Mouse (Mus musculus) embryonic fibroblast, embryonic 13.5 days (primary cell): ENCODE data around the gene Thsd4. TPM values are rescaled to one million over a fixed set of nuclear protein-coding genes. Genes with fewer than 3 reads are reported as not detected.
A peak's percentile ranks its signal among the peaks of the same experiment; 100 is the strongest.

Experiments
- H3K27ac ChIP-seq: 2 replicates; pipeline ENCODE4 v1.5.1; 2012; ENCODE audit warnings: low read length, control low read depth, inconsistent platforms; ENCODE audit not compliant: insufficient read depth
- H3K4me1 ChIP-seq: 2 replicates; pipeline ENCODE4 v1.6.1; 2011; ENCODE audit warnings: low read length; ENCODE audit not compliant: control insufficient read depth, insufficient read depth
- H3K4me3 ChIP-seq: 2 replicates; pipeline ENCODE4 v1.5.1; 2011; ENCODE audit warnings: mild to moderate bottlenecking, control low read depth, low read length; ENCODE audit not compliant: insufficient read depth
- CTCF ChIP-seq: IDR thresholded peaks from 2 replicates; pipeline ENCODE4 v1.5.1; 2011; ENCODE audit warnings: mild to moderate bottlenecking, control low read depth, low read length, moderate library complexity, borderline replicate concordance; ENCODE audit not compliant: insufficient read depth
- POLR2A ChIP-seq: IDR thresholded peaks from 2 replicates; pipeline ENCODE4 v1.6.1; 2011; ENCODE audit warnings: low read depth, mild to moderate bottlenecking, control low read depth, low read length, moderate library complexity
- polyA plus RNA-seq: library from polyadenylated mRNA; stranded (reverse); fragments of >200 nt; gene quantifications from 2 replicates; pipeline ENCODE4 v1.2.4, GENCODE M21; 2011; ENCODE audit warnings: low read depth; ENCODE audit not compliant: missing spikeins, insufficient read length

Gene Thsd4
- polyA plus RNA-seq, 1 experiment = 7.0 TPM

- Histone ChIP-seq H3K27ac (no peak overlapping the region), H3K4me3 (no peak overlapping the region), H3K4me1 (no peaks in the 10 kb centered on the region)
- TF ChIP-seq POLR2A (no peak), CTCF (no peak)
Measured at GRCm38 (mm10) chr9:60367617-60368305, 154.1 kb downstream of the Thsd4 start.

DNA sequence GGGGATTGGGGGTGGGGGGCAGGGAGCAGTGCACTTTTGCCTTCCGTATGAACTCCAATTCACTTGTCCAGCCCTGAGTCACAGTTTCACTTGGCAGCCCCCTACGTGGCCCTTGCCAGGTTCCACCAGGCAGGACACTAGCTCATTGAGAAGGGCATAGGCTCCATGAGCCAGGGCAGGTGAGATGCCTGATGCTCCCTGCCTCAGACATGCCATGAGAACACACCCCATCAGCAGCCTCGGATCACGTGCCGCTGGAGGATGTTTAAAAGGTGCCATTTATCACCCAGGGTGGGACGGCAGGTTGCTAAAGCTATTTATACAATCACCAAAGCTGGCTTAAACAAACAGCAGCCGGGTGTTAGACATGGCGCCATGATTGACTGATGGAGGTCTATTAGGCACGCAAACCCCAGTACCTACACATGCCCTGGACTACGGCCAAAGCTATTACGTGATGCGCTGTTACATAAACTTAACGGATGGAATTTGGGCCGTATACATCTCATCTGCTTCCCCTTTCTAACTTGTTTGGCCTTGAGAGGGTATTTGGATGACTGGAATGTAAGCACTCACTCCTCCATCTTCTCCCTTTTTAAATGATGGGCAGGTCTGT is 157.6 kb downstream of the Thsd4 start:
- no peak for TF ChIP-seq POLR2A
- no peak for TF ChIP-seq CTCF
- Histone ChIP-seq H3K4me1 (no peaks in the 10 kb centered on the region), H3K27ac (no peak overlapping the region), H3K4me3 (no peak overlapping the region)

DNA sequence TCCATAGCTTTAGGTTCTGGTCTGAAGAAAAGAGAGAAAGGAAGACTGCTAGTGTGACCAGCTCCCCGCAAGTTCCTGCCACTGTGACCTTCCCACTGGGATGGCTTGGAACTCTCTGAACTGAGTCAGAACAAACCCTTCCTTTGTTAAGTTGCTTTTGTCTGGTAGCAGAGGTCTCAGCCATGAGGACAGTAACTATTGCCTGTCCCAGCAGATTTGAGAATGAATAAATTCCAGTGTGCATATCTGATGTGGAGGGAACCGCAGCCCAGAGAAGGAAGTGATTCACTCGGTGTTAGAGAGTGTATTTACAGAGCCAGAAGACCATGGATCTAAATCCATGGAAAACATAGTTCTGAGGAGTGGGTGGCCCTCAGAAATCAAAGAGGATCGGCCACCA is 169.5 kb downstream of the Thsd4 start:
- Histone ChIP-seq H3K4me1 (peaks cover 12% of the 10 kb centered on the region; the same call in 1 of the 2 replicates), H3K4me3 (no peak overlapping the region), H3K27ac (peak overlapping the region; percentile 81)
- TF ChIP-seq POLR2A = no peak
- no peak for TF ChIP-seq CTCF

- Histone ChIP-seq H3K27ac (no peak overlapping the region), H3K4me1 (peaks cover 12% of the 10 kb centered on the region; the same call in 1 of the 2 replicates), H3K4me3 (no peak overlapping the region)
- TF ChIP-seq CTCF (no peak), POLR2A (no peak)
Measured at GRCm38 (mm10) chr9:60351153-60351552, 170.7 kb downstream of the Thsd4 start.

GRCm38 (mm10) chr9:60336147-60336546 is 185.7 kb downstream of the Thsd4 start:
- Histone ChIP-seq H3K4me3 (no peak overlapping the region), H3K27ac (no peak overlapping the region), H3K4me1 (no peaks in the 10 kb centered on the region)
- no peak for TF ChIP-seq POLR2A
- no peak for TF ChIP-seq CTCF

- Histone ChIP-seq H3K4me3 (no peak overlapping the region), H3K27ac (no peak overlapping the region), H3K4me1 (no peaks in the 10 kb centered on the region)
- TF ChIP-seq POLR2A = no peak
- TF ChIP-seq CTCF = no peak
Measured at GRCm38 (mm10) chr9:60335455-60335854, 186.4 kb downstream of the Thsd4 start.

DNA sequence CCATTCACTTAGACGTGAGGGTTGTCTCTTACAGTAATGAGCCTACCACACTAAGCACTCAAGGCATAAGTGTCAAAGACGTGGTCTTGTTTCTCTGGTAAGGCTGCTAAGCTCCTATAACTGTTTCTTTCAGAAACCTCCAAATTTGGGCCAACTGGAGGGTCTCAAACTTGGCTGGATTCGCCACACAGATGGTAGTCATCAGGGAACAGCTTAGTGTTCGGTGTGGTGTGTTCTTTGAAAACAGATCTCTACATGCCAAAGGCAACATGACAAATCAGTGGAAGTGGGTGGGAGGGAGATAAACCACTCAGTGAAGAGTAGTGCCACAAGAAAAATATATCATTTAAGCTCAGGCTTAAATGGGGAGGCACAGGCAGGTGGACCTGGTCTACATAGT is 191.9 kb downstream of the Thsd4 start:
- Histone ChIP-seq H3K4me1 (no peaks in the 10 kb centered on the region), H3K4me3 (no peak overlapping the region), H3K27ac (no peak overlapping the region)
- TF ChIP-seq CTCF = no peak
- TF ChIP-seq POLR2A = no peak

- TF ChIP-seq POLR2A = no peak
- no peak for TF ChIP-seq CTCF
- no peak overlapping the region for H3K4me3 ChIP-seq
- H3K4me1 ChIP-seq = no peaks in the 10 kb centered on the region
- no peak overlapping the region for H3K27ac ChIP-seq
Measured at GRCm38 (mm10) chr9:60324716-60325115, 197.1 kb downstream of the Thsd4 start.

DNA sequence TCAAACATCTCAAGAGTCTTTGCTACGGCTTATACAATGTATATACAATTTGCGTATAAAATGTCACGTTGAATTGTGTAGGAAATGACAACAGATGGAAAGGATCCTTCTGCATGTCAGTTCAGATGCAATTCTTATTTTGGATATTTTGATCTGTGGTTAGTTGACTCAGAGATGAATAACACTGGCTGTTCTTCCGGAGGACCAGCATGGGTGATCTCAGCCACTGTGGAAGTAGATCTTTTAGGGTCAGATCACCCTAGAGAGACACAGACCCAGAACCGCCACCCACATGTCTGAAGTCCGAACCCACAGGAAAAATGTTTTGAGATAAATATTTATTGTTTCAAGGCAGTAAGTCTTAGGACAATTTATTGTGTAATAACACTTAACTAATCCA is 198.4 kb downstream of the Thsd4 start:
- H3K4me1 ChIP-seq = no peaks in the 10 kb centered on the region
- no peak overlapping the region for H3K4me3 ChIP-seq
- TF ChIP-seq POLR2A (no peak), CTCF (no peak)
- H3K27ac ChIP-seq = no peak overlapping the region

DNA sequence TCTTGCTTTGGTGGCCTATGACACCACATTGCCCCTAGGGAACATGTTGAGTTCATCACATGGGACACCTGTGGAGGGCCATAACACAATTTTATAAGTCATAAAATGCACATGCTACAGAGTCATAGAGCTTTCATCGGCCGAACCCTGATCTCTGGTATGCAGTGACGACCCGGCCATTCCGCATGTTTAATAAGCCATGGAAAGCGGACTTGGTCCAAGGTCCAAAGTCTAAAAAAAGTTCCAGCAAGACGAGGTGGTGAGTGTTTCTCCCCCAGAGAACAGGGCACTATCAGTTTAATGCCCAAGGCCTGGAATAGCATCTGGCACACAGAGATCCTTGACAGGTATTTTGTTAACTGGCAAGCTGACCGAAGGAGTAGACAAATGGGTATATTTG is 204.6 kb downstream of the Thsd4 start:
- no peak for TF ChIP-seq CTCF
- TF ChIP-seq POLR2A = no peak

More for the DNA sequence above, 204.6 kb downstream of the Thsd4 start:
- H3K27ac ChIP-seq = no peak overlapping the region
- H3K4me3 ChIP-seq = no peak overlapping the region
- H3K4me1 ChIP-seq = no peaks in the 10 kb centered on the region
